Mouse (Mus musculus) embryonic stem cell, embryonic (primary cell): ENCODE measurements at regions not wholly inside any gene's neighbourhood (a gene's known extent, or its start where the extent isn't known, plus 50 kb on each side); places are given as distances from the start of the nearest gene placed in this dataset.
"Not testable (repeated sequence)": the region's sequence is repeated elsewhere in the genome, so short reads cannot be mapped to it uniquely, and the experiment has no call there.

Source experiments
- CTCF ChIA-PET, 4 experiments: fragments of 300-600 bp in 2 of 4; fragments of 350-600 bp in 2 of 4; sonication (Branson Sonifier 250); formaldehyde crosslinking; loops; one replicate each; lab custom pipeline; 2022; ENCODE audit warnings: inconsistent platforms in 2 of 4; lab: Charles Lee
- POLR2A ChIA-PET, 4 experiments: fragments of 300-600 bp in 2 of 4; fragments of 350-600 bp in 2 of 4; sonication (Branson Sonifier 250); formaldehyde crosslinking; loops; one replicate each; lab custom pipeline; 2022; ENCODE audit warnings: antibody characterized with exemption in 4 of 4, inconsistent platforms in 1 of 4; lab: Charles Lee

DNA sequence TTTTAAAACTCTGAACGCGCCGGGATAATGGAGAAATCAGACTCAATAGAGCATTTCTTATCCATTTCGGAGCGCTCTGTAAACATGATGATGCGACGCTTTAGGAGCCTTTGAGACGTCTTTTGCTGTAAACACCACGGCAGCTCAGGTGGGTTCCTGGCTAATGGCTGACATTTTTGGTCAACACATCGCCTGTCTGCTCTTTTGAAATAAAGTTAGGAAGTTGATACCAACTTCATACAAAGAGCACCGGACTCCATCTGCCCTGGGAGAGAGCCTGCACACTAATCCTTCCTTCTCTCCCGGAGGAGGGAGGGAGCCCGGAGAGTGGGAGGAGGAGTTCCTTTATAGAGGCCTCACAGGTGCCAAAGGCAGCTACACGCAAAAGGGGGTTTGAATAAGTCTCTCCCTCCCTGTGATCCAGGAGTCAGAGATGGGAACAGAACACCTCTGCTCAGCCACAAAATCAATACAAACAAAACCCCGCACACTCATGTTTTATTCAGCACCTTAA, 63.8 kb upstream of the Srsf6 start:
- CTCF ChIA-PET, result interaction anchor here in 3 of 4 experiments (0.6 to 1.4 kb wide), 3 partner anchors 53 to 1307 kb away, joined by 4 to 5 read pairs (median 5); no protein-coding TSS in a partner anchor
- POLR2A ChIA-PET, result interaction anchor here in 2 of 4 experiments (0.9 to 1.4 kb wide), 2 partner anchors 10 to 63 kb away, joined by 3 read pairs; no protein-coding TSS in a partner anchor

DNA sequence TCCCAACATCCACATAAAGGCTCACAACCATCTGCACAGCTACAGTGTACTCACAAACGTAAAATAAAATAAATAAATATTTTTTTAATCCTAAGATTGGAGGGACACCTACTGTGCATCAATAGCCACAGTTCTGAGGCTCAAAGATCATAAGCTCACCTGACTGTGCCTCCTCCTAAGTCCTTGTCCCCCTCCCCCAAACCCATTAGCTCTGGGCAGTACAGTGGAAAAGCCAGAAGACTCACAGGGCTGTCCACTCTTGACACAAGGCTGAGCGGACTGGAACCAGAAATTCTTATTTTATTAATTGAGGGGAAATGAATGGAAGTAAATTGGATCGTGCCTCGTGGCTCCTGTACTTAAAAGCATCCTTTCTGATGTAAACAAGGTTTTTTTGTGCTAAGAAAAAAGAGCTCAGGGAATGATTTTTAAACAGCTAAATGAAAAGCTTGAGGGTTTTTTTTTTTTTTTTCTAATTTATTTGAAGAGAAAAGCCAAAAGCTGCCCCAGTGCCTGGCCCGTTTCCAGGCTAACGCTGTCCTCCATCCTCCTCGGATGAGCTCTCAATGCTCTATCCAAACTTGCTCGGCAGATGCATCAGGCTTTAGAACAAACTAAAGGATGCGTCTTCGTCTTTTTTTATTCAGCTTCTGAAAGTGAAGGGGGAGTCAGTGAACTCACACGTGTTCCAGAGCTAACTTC, 64.6 kb upstream of the Srsf6 start:
- POLR2A ChIA-PET, result interaction anchor here in 2 of 4 experiments (0.9 to 1.4 kb wide), 2 partner anchors 11 to 64 kb away, joined by 3 read pairs; no protein-coding TSS in a partner anchor
- CTCF ChIA-PET, result interaction anchor here (0.5 to 1.4 kb wide), 6 partner anchors 53 to 1431 kb away, joined by 3 to 5 read pairs (median 4); no protein-coding TSS in a partner anchor

GRCm38 (mm10) chr2:162864571-162864970, 66.8 kb upstream of the Srsf6 start:
- ChIA-PET CTCF (interaction anchor here in 1 of 4 experiments (0.5 kb wide), 1 partner anchor 155 kb away, joined by 8 read pairs; no protein-coding TSS in a partner anchor), POLR2A (no interaction called here)

GRCm38 (mm10) chr2:162854606-162855005, 76.7 kb upstream of the Srsf6 start:
- CTCF ChIA-PET, result no interaction called here
- POLR2A ChIA-PET, result interaction anchor here in 1 of 4 experiments (1.8 kb wide), 1 partner anchor 54 kb away, joined by 3 read pairs; no protein-coding TSS in a partner anchor

DNA sequence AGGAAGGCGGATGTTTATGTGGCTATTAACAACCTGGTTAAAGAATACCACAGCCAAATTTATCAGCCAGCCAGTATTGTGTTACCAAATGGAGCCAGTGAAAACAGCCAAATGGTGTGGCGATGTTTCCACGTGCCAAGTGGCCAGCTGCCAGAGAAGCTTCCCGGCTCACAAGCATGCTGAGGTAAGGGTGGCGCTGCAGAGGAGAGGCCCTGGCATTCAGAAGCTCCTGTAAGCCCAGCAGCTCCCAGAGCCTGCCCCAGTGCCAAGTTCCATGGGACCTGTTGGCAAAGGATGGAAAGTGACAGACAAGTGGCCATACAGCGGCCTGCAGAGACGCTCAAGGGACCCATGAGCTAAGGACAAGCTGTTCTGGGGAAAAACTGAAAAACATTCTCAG, 77.8 kb upstream of the Srsf6 start:
- CTCF ChIA-PET, result interaction anchor here in 2 of 4 experiments (0.5 to 0.6 kb wide), 2 partner anchors 9 to 69 kb away, joined by 3 to 12 read pairs; no protein-coding TSS in a partner anchor
- POLR2A ChIA-PET, result interaction anchor here in 1 of 4 experiments (1.8 kb wide), 1 partner anchor 55 kb away, joined by 3 read pairs; no protein-coding TSS in a partner anchor

GRCm38 (mm10) chr2:162841761-162842160, 89.6 kb upstream of the Srsf6 start:
- CTCF ChIA-PET, POLR2A ChIA-PET: not testable (repeated sequence)

- ChIA-PET CTCF (no interaction called here), POLR2A (no interaction called here)
These were observed 93.6 kb upstream of the Srsf6 start for GRCm38 (mm10) chr2:162837776-162838175.

DNA sequence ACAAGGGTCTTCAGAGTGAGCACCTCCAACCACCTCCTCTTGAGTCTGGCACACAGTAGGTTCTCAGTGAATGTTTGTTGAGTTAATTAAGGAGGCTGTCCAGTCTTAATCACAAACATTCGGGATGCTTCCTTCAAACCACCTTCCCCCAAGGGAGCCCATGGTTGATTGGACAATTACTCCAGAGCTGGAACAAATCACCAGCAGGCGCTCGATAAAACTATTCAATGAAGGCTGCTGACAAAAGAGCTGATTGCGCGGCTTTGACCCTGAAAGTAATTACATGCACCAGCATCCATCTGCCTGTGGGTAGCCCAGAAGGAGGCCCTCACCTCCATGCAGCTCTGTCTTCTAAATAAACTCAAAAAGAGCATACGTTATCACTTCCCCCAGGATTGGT, 97.6 kb upstream of the Srsf6 start:
- POLR2A ChIA-PET, result no interaction called here
- CTCF ChIA-PET, result no interaction called here

GRCm38 (mm10) chr2:162818787-162819186, 112.5 kb upstream of the Srsf6 start:
- ChIA-PET CTCF (no interaction called here), POLR2A (interaction anchor here in 1 of 4 experiments (0.6 kb wide), 1 partner anchor 70 kb away, joined by 3 read pairs; no protein-coding TSS in a partner anchor)

GRCm38 (mm10) chr2:162814205-162814604, 117.1 kb upstream of the Srsf6 start:
- CTCF ChIA-PET, result interaction anchor here in 3 of 4 experiments (0.5 to 1.1 kb wide), 7 partner anchors 9 to 276 kb away, joined by 3 to 7 read pairs (median 3); no protein-coding TSS in a partner anchor
- POLR2A ChIA-PET, result no interaction called here

GRCm38 (mm10) chr2:162807747-162808146, 123.6 kb upstream of the Srsf6 start:
- ChIA-PET POLR2A (interaction anchor here in 1 of 4 experiments (0.8 kb wide), 1 partner anchor 546 kb away, joined by 3 read pairs; no protein-coding TSS in a partner anchor), CTCF (interaction anchor here in 2 of 4 experiments (0.5 kb wide), 2 partner anchors 22 to 100 kb away, joined by 4 to 5 read pairs; no protein-coding TSS in a partner anchor)

- ChIA-PET CTCF (no interaction called here), POLR2A (no interaction called here)
These were observed 134.8 kb upstream of the Srsf6 start for GRCm38 (mm10) chr2:162796528-162796927.

- ChIA-PET POLR2A (no interaction called here), CTCF (no interaction called here)
These were observed 133.3 kb upstream of the Ptprt start for GRCm38 (mm10) chr2:162794285-162794684.

GRCm38 (mm10) chr2:162791374-162792098, 130.6 kb upstream of the Ptprt start:
- ChIA-PET CTCF (interaction anchor here in 1 of 4 experiments (0.6 kb wide), 1 partner anchor 17 kb away, joined by 4 read pairs; no protein-coding TSS in a partner anchor), POLR2A (interaction anchor here in 1 of 4 experiments (0.5 to 0.6 kb wide), 2 partner anchors 25 to 127 kb away, joined by 3 read pairs; no protein-coding TSS in a partner anchor)

DNA sequence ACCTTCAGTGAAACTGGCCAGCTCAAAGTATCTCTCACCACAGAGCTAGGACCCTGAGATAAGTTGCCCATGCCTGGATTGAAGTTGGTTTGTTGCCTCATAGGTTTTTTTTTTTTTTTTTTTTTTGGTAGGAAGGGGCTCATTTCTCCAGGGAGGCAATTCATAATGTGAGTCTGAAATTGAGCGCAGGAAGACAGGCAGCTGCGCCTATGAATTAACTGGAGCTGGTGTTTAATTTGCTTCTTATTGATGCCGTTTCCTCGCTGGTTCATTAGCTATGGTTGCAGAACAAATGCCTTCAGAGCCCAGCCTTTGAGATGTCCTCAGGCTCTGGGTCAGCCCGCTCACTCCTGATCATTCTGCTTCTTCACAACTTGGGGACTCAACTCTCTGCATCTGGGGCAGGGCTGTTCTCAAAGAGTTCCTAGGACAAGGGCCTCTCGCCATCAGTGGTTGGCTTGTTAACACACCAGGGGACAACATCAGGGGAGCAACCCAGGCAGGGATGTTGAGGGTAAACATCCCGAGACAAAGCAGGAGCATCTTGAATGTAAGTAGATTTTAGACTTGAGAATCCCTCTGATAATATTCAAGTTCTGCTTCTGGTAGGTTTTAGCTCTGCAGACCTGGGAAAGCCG, 123.3 kb upstream of the Ptprt start:
- POLR2A ChIA-PET, result interaction anchor here in 1 of 4 experiments (0.7 kb wide), 1 partner anchor 8 kb away, joined by 3 read pairs; no protein-coding TSS in a partner anchor
- CTCF ChIA-PET, result interaction anchor here in 1 of 4 experiments (0.7 kb wide), 1 partner anchor 69 kb away, joined by 12 read pairs; no protein-coding TSS in a partner anchor

DNA sequence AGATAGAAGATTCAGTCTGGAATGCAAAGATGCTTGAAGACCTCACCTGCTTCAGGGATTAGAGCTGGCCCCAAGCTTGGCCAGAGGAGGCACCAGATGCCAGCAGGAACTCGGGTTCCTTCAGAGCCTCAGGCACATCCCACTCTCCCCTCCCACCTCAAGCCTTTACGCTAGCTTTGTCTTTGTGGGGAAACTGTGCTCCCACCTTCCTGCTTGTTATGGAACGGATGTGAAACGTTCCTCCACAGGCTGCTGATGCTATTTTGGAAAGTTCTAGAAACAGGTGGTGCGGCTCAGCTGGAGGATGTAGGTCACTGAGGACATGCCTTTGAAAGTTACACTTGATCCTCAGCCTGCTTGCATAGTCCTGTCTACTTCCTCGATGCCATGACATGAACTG, 120.7 kb upstream of the Ptprt start:
- ChIA-PET CTCF (no interaction called here), POLR2A (no interaction called here)

DNA sequence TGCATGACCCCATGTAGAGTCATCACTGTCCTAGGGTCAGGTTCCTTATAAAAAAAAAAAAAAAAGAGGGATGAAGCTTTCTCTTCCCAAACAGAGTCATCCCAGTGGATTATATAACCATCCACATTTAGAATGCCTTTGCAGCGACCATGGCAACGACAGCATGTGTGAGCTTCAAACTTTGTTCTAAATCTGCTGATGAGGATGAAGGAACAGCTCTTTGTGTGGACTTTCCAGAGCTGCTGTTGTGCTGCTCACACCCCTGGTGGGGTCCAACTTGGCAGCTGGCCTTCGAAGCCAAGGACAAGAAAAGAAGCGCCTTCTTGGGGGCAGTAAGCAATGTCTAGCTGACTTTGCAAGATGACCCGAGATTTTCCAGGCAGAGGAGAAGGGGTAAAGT, 115.6 kb upstream of the Ptprt start:
- POLR2A ChIA-PET, result interaction anchor here in 2 of 4 experiments (0.6 to 0.7 kb wide), 3 partner anchors 8 to 641 kb away, joined by 3 to 4 read pairs (median 4); no protein-coding TSS in a partner anchor
- CTCF ChIA-PET, result interaction anchor here in 1 of 4 experiments (0.7 kb wide), 1 partner anchor 114 kb away, joined by 3 read pairs; no protein-coding TSS in a partner anchor

- ChIA-PET POLR2A (no interaction called here), CTCF (no interaction called here)
These were observed 111.6 kb upstream of the Ptprt start for GRCm38 (mm10) chr2:162772520-162772919.
